Mouse (Mus musculus): ENCODE data around the gene Gm2832.
"Not testable (repeated sequence)": the region's sequence is repeated elsewhere in the genome, so short reads cannot be mapped to it uniquely, and the experiment has no call there.

Gm2832 gene

GRCm38 (mm10) chr14:41278505-41278904 is at the start of gene Gm2832:
Gene Gm2832 (plus strand): TSS chr14:41278805.
- not testable (repeated sequence) for DNase-seq (ENCODE audit: low spot score)

DNA sequence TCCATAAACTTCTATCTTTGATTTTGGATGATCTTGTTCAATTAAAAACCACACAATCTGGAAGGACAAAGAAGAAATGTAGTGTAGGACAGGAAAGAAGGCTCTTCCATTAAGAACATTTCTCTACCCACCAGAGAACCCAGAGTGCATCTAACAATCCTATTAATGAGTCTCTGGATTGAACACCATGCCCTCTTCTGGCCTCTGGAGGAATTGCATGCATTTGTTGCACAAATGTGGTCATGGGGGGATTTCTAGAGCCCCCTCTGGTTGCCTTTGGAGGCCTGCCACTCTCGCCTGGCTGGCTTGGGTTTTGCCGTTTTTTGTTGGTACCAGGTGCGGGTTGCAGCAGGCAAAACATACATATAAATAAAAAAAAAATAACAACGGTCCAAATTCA is 15.3 kb upstream of the Gm2832 start:
- DNase-seq (ENCODE audit: low spot score): peak; percentile 70

DNA sequence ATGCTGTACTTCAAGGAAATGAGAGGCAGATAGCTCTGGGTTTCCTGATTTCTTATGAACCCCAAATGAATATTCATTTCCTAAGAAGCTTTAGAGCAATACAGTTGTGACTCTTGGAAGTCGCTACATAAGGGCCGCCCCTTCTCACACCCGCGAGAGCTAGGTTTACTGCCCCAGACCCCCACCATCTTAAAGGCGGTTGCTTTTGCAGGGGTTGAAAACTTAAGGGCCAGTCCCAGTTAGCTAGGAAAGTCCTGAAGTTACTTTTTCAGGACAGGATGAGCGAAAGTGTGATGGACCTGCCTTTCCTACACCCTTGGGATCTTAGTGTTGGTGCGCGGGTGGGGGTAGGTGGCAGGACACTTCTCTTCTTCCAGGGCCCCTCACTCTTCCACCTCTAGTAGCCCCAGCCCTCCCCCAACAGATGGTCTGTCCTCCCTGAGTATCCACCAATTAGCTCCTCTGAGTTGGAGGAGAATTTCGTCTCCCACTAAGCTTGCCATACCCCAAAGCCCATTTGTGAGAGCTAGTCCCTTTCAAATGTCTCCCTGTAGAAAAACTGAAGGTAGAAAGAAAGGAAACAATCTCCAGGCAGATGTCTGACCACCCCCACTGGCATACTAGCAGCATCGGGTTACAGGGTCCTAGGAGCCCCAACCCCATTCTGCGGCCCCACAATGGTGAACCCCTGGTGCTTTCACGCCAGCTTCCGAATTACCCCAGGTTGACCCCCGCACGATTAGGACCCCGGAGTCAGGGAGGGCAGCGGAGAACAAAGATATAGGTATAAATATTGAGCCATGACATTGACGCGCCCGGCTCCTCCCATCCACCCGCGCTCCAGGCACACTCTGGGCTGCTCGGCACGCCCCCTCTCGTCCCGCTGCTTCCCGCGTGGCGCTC is 14.5 kb upstream of the Gm2832 start:
- DNase-seq (ENCODE audit: low spot score): peak; percentile 19

GRCm38 (mm10) chr14:41264756-41265566 is 13.6 kb upstream of the Gm2832 start:
- peak; percentile 42 for DNase-seq (ENCODE audit: low spot score)

- DNase-seq (ENCODE audit: low spot score): not testable (repeated sequence)
Measured at GRCm38 (mm10) chr14:41285965-41286364, 7.4 kb downstream of the Gm2832 start.
